Mouse (Mus musculus): ENCODE measurements around the gene Senp3. TPM values are rescaled to one million over a fixed set of nuclear protein-coding genes. Genes with fewer than 3 reads are reported as not detected.

Gene Senp3
- total RNA-seq (2023) = 110 TPM

DNA sequence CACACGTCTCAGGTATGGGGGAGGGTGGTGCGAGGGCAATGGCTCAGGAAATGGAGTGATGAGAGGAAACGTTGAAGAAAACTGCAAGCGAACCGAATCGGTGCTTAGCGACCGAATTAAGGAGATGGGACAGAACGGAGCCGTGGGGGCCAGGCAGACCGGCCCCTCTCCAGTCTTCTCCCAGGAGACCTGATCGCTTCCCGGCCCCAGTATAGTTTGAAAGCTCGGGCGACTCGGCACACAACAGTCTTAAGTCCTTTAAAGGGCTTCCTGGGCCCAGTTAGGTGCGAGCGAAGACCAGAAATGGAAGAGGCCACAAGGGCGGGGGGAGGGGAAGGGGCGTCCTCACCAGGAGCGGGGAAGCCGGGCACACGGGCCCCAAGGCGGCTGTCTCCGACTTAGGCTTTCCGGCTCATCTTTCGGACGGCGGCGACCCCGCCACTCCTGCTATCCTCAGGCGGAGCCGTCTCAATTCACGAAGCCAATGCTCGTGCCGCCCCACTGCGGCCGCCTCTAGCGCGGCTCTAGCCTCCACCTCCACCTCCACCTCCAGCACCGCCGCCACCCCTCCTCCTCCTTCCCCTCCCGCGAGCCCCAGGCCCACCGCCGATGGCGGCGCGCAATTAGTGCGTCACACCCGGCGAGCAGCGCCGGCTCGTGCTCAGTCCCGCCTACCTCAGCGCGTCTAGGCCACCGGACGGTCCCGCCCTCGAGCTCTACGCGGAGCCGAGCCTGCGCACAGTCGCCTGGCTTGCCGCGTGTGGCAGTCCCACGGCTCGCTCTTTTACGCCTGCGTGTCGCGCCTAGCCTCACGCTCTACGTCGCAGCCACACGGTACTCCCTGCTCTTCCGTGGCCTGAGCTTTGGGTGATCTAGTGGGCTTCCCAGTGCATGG lies at the start of gene Senp3:
TSS of gene Senp3 (minus strand) at position 771 of the 895 bp plus-strand sequence.

GRCm38 (mm10) chr11:69695361-69696181 lies 13.7 kb upstream of the Senp3 start, which contains the start of the genes Tnfsf12 and Tnfsfm13:
Tnfsf12 (minus strand) TSS chr11:69695849.
Tnfsfm13 (minus strand) TSS chr11:69696098.

DNA sequence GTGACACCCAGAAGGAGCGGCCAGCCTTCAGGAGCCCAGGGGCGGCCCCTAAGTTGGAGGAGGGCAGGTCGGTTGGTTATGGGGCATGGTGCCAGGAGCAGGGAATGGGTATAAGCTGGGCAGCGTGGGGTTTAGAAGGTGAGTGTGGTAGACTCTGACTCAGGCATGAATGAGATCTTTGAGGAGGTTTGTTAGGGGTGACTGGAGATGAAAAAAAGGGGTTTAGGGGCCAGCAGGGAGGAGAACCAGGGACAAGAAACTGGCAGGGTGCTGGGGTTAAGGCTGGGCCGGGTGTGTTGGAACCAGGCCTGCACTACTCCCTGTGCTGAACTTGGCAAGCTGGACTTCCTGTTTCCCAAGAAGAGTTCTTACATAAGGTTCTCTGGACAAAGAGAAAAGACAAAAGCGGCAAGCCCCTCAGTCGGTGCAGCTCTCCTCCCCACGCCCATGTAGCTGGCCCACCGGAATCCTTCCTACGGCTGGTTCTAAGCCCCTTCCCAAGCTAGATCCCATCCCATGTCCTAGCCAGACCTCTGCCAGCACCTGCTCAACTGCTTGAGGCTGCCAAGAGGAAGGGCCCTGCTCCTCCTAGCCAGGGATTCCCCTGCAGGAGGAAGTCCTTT lies 3.8 kb upstream of the Senp3 start, which contains the start of gene Tnfsf13:
TSS of gene Tnfsf13 (minus strand) at position 259 of the 623 bp plus-strand sequence.

GRCm38 (mm10) chr11:69672211-69672706 lies 9.6 kb downstream of the Senp3 start, which contains the start of gene Eif4a1:
Eif4a1 (minus strand) TSS chr11:69672423.

DNA sequence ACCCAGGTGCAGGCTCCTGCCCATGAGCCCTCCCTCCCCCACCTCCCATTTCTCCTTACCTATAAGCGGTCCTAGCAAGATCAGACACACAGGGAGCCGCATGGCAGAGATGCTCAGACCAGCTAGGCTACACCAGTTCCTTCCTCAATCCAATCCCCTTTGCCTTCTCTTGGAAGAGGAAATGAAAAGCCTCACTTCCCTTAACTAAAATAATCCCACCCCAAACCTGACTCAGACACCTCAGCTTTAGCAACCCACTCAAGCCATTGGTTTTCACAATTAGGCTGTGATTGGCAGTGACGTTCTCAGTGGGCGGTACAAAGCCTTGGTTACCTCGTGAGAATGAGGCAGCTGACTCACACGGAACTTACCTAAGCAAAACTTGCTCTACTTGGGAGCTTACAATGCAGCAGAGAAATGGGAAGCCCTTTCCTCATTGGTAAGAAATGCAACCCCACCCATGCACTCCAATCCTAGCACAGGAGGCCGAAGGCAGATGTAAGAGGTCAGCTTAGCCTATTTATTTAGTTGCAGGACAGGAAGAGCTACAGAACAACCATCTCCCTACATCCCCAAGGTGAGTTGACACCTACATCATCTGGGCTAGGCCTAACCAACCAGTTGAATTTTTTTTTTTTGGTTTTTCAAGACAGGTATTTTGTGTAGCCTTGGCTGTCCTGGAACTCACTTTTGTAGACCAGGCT lies 15.8 kb downstream of the Senp3 start, which contains the start of gene Cd68:
TSS of gene Cd68 (minus strand) at position 193 of the 704 bp plus-strand sequence.

GRCm38 (mm10) chr11:69662213-69662966 lies 19.5 kb downstream of the Senp3 start, which contains the start of gene Mpdu1:
Mpdu1 (minus strand) TSS chr11:69662642.

GRCm38 (mm10) chr11:69655264-69656064 lies 26.4 kb downstream of the Senp3 start, which contains the start of gene Sox15:
Sox15 (plus strand) TSS chr11:69655314.

DNA sequence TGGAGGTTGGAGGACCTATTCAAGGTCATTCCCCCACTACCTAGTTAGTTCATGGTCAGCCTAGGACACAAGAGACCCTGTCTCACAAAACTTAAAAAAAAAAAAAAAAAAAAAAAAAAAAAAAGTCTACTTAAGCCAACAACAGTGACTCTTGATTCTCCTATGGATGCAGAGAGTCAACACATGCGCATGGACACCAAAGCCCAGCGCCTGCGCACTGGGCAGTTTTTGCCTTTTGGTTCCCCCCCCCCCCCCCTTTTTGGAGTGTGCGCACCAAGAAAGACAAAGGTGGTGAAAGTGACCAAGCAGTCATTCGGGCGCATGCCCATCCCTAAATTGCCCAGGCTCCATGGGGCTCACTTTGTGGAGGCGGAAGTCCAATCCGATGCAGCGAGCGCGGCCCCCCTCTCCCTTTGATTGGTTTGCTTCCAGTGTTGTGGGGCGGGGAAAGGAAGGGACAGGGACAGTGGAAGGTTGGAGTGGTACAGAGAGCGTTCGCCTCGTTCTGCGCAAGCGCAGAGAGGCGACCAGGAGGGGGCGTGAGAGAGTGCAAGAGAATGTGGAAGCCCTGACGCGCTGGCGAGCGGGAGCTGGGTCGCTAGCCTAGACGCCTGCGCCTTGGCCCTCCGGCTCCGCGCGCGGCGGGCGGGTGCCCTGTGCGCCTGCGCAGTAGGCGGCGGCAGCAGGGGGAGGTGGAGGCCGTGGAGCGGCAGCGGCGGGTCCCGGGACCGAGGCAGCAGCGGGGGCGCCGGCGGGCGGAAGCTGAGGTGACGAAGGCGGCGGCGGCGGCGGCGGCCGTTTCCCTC lies 49.4 kb downstream of the Senp3 start, which contains the start of gene Fxr2:
TSS of gene Fxr2 (plus strand) at position 707 of the 806 bp plus-strand sequence.

Other genes starting within 250 kb of the Senp3 start
- gene Dnah2, start 133.0 kb downstream of the Senp3 start, total RNA-seq (2023) = 0.59 TPM
- gene Efnb3, start 121.9 kb downstream of the Senp3 start, total RNA-seq (2023) = 0.23 TPM
- 7.5 TPM for gene Wrap53, start 101.8 kb downstream of the Senp3 start, total RNA-seq (2023)
- 112 TPM for gene Trp53, start 101.7 kb downstream of the Senp3 start, total RNA-seq (2023)
- gene Atp1b2, start 76.1 kb downstream of the Senp3 start, total RNA-seq (2023) = 0.91 TPM
- not detected for gene Shbg, start 64.2 kb downstream of the Senp3 start, total RNA-seq (2023)
- gene Sat2, start 60.1 kb downstream of the Senp3 start, total RNA-seq (2023) = not detected
- 64.1 TPM for gene Fxr2, start 49.1 kb downstream of the Senp3 start, total RNA-seq (2023)
- 0.70 TPM for gene Sox15, start 26.8 kb downstream of the Senp3 start, total RNA-seq (2023)
- 70.5 TPM for gene Mpdu1, start 19.4 kb downstream of the Senp3 start, total RNA-seq (2023)
- gene Cd68, start 15.9 kb downstream of the Senp3 start, total RNA-seq (2023) = 9.1 TPM
- gene Eif4a1, start 9.7 kb downstream of the Senp3 start, total RNA-seq (2023) = 715 TPM
- gene Tnfsf13, start 3.7 kb upstream of the Senp3 start, total RNA-seq (2023) = not detected
- gene Tnfsf12, start 13.8 kb upstream of the Senp3 start, total RNA-seq (2023) = 0.76 TPM
- gene Tnfsfm13, start 14.0 kb upstream of the Senp3 start, total RNA-seq (2023) = not detected
- 169 TPM for gene Polr2a, start 76.6 kb upstream of the Senp3 start, total RNA-seq (2023)
- gene Slc35g3, start 79.9 kb upstream of the Senp3 start, total RNA-seq (2023) = not detected
- 52.5 TPM for gene Zbtb4, start 83.8 kb upstream of the Senp3 start, total RNA-seq (2023)
- 1.9 TPM for gene Chrnb1, start 113.9 kb upstream of the Senp3 start, total RNA-seq (2023)
- gene Fgf11, start 119.8 kb upstream of the Senp3 start, total RNA-seq (2023) = not detected
- not detected for gene Tmem102, start 123.5 kb upstream of the Senp3 start, total RNA-seq (2023)
- gene Gm39566, start 133.2 kb upstream of the Senp3 start, total RNA-seq (2023) = not detected
- not detected for gene Spem2, start 136.4 kb upstream of the Senp3 start, total RNA-seq (2023)
- gene Spem1, start 140.1 kb upstream of the Senp3 start, total RNA-seq (2023) = not detected
- gene Nlgn2, start 155.7 kb upstream of the Senp3 start, total RNA-seq (2023) = 2.8 TPM
- gene Tmem256, start 156.4 kb upstream of the Senp3 start, total RNA-seq (2023) = 14.5 TPM
- gene Plscr3, start 164.3 kb upstream of the Senp3 start, total RNA-seq (2023) = 10.6 TPM
- gene Tnk1, start 176.6 kb upstream of the Senp3 start, total RNA-seq (2023) = not detected
- not detected for gene Tmem95, start 195.9 kb upstream of the Senp3 start, total RNA-seq (2023)
- 1.00 TPM for gene Kctd11, start 199.3 kb upstream of the Senp3 start, total RNA-seq (2023)
- gene Acap1, start 213.5 kb upstream of the Senp3 start, total RNA-seq (2023) = 384 TPM
- gene 2810408A11Rik, start 218.9 kb upstream of the Senp3 start, total RNA-seq (2023) = 1.1 TPM
- 46.9 TPM for gene Neurl4, start 219.0 kb upstream of the Senp3 start, total RNA-seq (2023)
- gene Gps2, start 231.8 kb upstream of the Senp3 start, total RNA-seq (2023) = 146 TPM
- 275 TPM for gene Eif5a, start 239.9 kb upstream of the Senp3 start, total RNA-seq (2023)

Data from CD4-positive naive resting alpha-beta T cell, adult 76 days (primary cell).